11 mouse cellular contexts compared by ENCODE assay signal in the genomic region with DNA sequence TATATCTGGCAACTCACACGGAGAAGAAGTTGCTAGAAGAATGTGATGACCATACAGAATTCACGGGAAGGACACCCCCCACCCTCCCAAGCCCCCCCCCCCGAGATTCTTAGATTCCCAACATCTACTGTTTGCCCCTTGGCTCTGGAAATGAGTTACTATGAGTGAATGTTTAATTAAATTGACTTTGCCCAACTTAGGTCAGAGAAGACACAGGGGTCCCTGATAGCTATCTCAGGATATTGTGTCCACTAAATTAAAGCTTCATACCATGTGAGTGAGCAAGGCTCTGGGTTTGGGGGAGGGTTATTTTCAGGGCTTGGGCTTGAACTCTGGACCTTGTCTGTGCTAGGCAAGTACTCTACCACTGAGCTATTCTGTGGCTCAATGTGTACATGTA.
"Had no signal": no experiment of that assay in that cellular context is flagged by ENCODE, and none has a peak within 500 bp of the region (broad histone marks: within the 10 kb centered on the region; RNA-seq: fewer than 3 reads in every experiment).

No protein-coding gene starts in this region.

- H3K4me2 ChIP-seq: liver, embryonic 13.5 days; midbrain, embryonic 11.5 days had no signal

- ATAC-seq: inflammation-experienced regulatory T-cells, adult 6 months; intestine, embryonic 16.5 days had no signal

- H3K9me3 ChIP-seq: liver, embryonic 13.5 days had no signal

- H3K27me3 ChIP-seq: liver, embryonic 13.5 days had no signal

- H3K36me3 ChIP-seq: liver, embryonic 13.5 days had no signal

- DNase-seq: layer of hippocampus, adult 9-11 months; liver, embryonic 13.5 days; lung, adult 2 months; lung, postnatal 14 days; lung, postnatal 4 days; midbrain, embryonic 14.5 days; thymus, adult 18-20 months; thymus, postnatal 36 days had no signal

- H3K27ac ChIP-seq: liver, embryonic 13.5 days had no signal

- H3K9ac ChIP-seq: liver, embryonic 13.5 days had no signal

- H3K4me3 ChIP-seq: liver, embryonic 13.5 days had no signal
